Mouse (Mus musculus): ENCODE data around the gene Vmn1r188. TPM values are rescaled to one million over a fixed set of nuclear protein-coding genes. Genes with fewer than 3 reads are reported as not detected.
"Not testable (repeated sequence)": the region's sequence is repeated elsewhere in the genome, so short reads cannot be mapped to it uniquely, and the experiment has no call there.

Vmn1r188 gene
- polyA plus RNA-seq, 1 experiment from 2014 or later = not detected

- no peaks in the 10 kb centered on the region for H3K9me3 ChIP-seq
- no peaks in the 10 kb centered on the region for H3K36me3 ChIP-seq
- WGBS = 1% methylated on average over 13 of the region's 13 CpGs
- peaks cover 27% of the 10 kb centered on the region for H3K4me1 ChIP-seq
- H3K4me3 ChIP-seq = peak overlapping the region; percentile 46
- peak overlapping the region; percentile 96 for H3K27ac ChIP-seq
- H3K27me3 ChIP-seq = no peaks in the 10 kb centered on the region
- ATAC-seq (ENCODE audit: low FRiP score, low read depth) = no peak
- H3K9ac ChIP-seq = peak overlapping the region; percentile 72
- peak overlapping the region; percentile 88 for H3K4me2 ChIP-seq (replicated peaks)
Measured at GRCm38 (mm10) chr13:22041651-22042567, 42.3 kb upstream of the Vmn1r188 start.

- not testable (repeated sequence) for H3K27me3 ChIP-seq, H3K36me3 ChIP-seq, H3K9me3 ChIP-seq
- peak within 1 kb of the TSS; percentile 72 for H3K9ac ChIP-seq
- H3K4me3 ChIP-seq = peak within 1 kb of the TSS; percentile 46
- peak within 1 kb of the TSS; percentile 96 for H3K27ac ChIP-seq
- H3K4me2 ChIP-seq (replicated peaks) = peak within 1 kb of the TSS; percentile 88
- peak; percentile 90 for ATAC-seq (ENCODE audit: low FRiP score, low read depth)
- peaks cover 27% of the 10 kb centered on the region for H3K4me1 ChIP-seq
- under 1% methylated on average over 42 of the region's 80 CpGs for WGBS
Measured at GRCm38 (mm10) chr13:22042568-22043502, 41.4 kb upstream of the Vmn1r188 start, which contains the start of the genes Hist1h2ag and Hist1h2bj. Hist1h2ag (minus strand) TSS chr13:22042944. Hist1h2bj (plus strand) TSS chr13:22043214.

DNA sequence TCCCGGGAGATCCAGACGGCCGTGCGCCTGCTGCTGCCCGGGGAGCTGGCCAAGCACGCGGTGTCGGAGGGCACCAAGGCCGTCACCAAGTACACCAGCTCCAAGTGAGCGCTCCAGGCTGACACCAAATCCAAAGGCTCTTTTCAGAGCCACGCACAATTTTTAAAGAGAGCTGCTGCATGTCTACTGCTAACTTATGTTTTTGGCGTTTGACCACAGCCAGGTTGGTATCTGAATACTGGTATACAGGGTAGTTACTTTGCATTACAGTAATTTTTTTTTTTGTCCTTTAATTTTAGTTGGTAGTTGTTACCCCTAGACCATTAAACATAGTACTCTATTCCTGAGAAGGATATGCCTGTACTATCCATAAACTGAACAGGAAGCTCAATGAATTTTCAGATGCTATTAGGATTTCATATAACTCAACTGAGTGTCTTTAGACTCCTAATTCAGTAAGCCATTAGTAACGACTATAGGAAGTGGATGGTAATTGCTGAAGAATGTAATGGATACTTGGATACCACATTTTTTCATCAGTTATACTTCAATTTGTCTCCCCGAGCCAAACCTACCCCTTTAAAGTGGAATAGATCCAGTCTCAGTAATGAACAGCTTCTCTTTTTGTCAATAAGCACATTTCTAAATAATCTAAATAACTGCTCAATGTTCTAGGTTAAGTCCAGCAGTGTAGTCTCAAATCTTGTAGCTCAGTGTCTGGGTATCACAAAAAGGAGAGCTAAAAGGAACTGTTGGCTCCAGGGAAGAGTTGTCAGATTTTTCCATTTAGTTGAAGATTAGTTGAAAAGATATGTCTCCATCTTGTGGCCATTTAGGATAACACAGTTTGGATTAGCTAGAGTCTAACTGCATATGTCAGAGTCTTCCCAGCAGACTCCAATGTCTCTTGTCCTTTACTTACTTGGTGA, 40.5 kb upstream of the Vmn1r188 start:
- Histone ChIP-seq H3K4me3 (peak overlapping the region; percentile 43), H3K4me1 (peaks cover 27% of the 10 kb centered on the region), H3K4me2 (replicated peaks) (peak overlapping the region; percentile 88), H3K9ac (peak overlapping the region; percentile 62), H3K36me3 (no peaks in the 10 kb centered on the region), H3K27ac (peak overlapping the region; percentile 82), H3K27me3 (no peaks in the 10 kb centered on the region), H3K9me3 (no peaks in the 10 kb centered on the region)
- ATAC-seq (ENCODE audit: low FRiP score, low read depth) = 0 out of 2 replicates have a peak, but pooled peaks have one; percentile 2
- WGBS = 2% methylated on average over 10 of the region's 14 CpGs

DNA sequence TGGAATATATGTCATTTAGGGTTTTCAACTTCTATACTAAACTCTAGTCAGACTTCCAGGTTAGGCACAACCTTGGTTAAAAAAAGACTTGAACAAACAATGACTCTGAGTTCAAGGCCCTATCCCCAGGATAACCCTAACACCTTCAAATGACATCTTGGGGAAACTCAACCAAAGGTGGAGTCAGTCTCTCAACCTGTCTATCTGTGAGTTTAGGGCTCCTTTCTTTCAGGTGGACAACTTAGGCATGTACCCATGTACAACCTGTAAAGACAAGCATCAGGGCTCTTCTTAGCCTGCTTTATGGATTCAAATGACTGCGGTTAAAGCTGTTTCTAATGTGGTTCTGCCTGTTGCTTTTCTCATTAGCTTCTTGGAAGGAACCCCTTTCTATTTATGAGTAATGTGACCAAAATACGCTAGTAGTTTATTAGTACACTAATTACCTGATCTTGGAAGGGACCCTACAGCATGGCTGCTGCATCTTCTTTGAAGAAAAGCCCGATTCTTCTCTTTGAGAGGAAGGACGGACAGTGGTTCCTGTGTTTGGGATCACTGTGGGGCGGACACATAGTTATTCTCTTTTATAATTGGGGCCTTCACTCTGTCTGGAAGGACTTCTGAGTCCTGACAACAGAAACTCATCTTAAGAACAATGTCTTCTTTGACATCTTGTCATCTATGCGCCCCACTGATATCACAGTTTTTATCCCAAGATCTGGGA, 39.6 kb upstream of the Vmn1r188 start:
- Histone ChIP-seq H3K4me3 (peak overlapping the region; percentile 43), H3K27me3 (no peaks in the 10 kb centered on the region), H3K27ac (peak overlapping the region; percentile 49; the same call in 1 of the 2 replicates), H3K9ac (no peak overlapping the region), H3K4me1 (peaks cover 27% of the 10 kb centered on the region), H3K36me3 (no peaks in the 10 kb centered on the region), H3K9me3 (no peaks in the 10 kb centered on the region), H3K4me2 (replicated peaks) (peak overlapping the region; percentile 88)
- 87% methylated on average over 6 of the region's 6 CpGs for WGBS
- no peak for ATAC-seq (ENCODE audit: low FRiP score, low read depth)

DNA sequence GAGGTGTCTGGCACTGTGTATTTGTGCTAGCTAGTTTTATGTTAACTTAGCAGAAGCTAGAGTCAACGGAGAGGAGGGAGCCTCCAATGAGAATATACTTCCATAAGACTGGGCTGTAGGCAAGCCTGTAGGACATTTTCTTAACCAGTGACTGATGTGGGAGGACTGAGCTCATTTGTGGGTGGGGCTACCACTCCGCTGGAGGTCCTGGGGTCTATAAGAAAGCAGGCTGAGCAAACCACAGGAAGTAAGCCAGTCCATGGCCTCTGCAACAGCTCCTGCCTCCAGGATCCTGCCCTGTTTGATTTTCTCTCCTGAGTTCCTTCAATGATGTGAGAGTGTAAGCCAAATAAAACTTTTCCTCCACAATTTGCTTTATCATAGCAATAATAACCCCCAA, 38.9 kb upstream of the Vmn1r188 start:
- no peak overlapping the region for H3K27ac ChIP-seq
- 52% methylated on average over 2 of the region's 2 CpGs for WGBS
- no peaks in the 10 kb centered on the region for H3K9me3 ChIP-seq
- no peak overlapping the region for H3K9ac ChIP-seq
- no peaks in the 10 kb centered on the region for H3K36me3 ChIP-seq
- no peak overlapping the region for H3K4me3 ChIP-seq
- peaks cover 22% of the 10 kb centered on the region for H3K4me1 ChIP-seq
- ATAC-seq (ENCODE audit: low FRiP score, low read depth) = no peak
- H3K27me3 ChIP-seq = no peaks in the 10 kb centered on the region
- H3K4me2 ChIP-seq (replicated peaks) = no peak overlapping the region

DNA sequence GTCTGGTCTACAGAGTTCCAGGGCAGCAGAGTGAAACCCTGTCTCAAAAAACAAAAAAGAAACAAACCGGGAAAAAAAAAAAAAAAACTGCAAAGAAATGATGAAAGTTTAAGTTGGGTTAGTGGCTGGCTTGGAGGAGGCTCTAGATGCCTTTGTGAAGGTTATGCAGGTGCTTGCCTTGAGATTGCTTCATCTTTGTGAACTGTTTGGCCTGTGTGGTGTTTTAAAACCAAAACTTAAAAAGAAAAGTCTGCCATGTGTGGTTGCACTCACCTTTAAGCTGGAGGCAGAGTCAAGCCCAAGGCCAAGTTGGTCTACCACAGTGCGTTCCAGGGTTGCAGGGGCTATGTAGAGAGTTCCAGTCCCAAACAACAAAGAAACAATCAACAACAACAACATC, 35.2 kb upstream of the Vmn1r188 start:
- H3K27ac ChIP-seq = no peak overlapping the region; the same call in 1 of the 2 replicates
- WGBS = 80% methylated on average over 2 of the region's 2 CpGs

DNA sequence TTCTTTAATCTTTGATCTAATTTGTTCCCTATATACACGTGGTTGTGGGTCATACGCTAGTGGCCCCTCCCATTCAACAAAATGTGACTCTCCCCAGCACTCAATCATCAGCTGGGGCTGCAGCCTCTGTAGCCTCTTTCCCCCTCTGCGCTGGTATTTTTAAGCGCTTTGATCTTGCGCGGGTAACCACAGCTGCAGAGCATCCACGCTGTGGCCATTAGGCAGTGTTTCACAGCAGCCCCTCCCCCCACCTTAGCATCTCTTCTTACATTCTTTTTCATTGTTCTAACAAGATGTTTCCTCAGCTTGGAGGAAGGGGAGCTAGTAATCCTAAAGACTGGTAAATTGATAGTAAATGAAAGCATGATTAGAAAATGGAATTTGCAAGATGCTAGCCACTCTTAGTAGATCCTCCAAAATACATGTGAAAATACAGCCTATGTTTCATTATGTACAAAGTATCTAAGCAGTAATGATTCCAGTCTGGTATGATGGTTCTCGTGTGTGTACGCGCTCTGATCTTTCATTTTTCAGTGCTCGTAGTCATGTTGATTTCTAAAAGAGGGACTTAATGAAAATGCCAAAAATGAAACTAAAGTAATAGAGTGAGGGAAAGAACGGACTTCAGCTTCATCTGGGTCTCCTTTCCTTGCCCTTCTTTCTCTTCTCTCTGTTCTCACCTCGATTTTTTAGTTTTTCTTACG, 34.4 kb upstream of the Vmn1r188 start:
- H3K9me3 ChIP-seq = no peaks in the 10 kb centered on the region
- H3K4me3 ChIP-seq = peak overlapping the region; percentile 52
- ATAC-seq (ENCODE audit: low FRiP score, low read depth) = peak; percentile 37
- no peaks in the 10 kb centered on the region for H3K27me3 ChIP-seq
- peak overlapping the region; percentile 64 for H3K4me2 ChIP-seq (replicated peaks)
- WGBS = 1% methylated on average over 14 of the region's 14 CpGs
- peak overlapping the region; percentile 45 for H3K9ac ChIP-seq
- peak overlapping the region; percentile 75 for H3K27ac ChIP-seq
- no peaks in the 10 kb centered on the region for H3K36me3 ChIP-seq
- peaks cover 4% of the 10 kb centered on the region; the same call in 1 of the 2 replicates for H3K4me1 ChIP-seq

More for the DNA sequence above, 35.2 kb upstream of the Vmn1r188 start:
- no peak for ATAC-seq (ENCODE audit: low FRiP score, low read depth)
- H3K4me2 ChIP-seq (replicated peaks) = no peak overlapping the region
- H3K27me3 ChIP-seq = no peaks in the 10 kb centered on the region
- no peaks in the 10 kb centered on the region for H3K9me3 ChIP-seq
- H3K9ac ChIP-seq = no peak overlapping the region
- H3K4me1 ChIP-seq = peaks cover 10% of the 10 kb centered on the region; the same call in 1 of the 2 replicates
- H3K4me3 ChIP-seq = no peak overlapping the region
- no peaks in the 10 kb centered on the region for H3K36me3 ChIP-seq

- WGBS = under 1% methylated on average over 52 of the region's 52 CpGs
Measured at GRCm38 (mm10) chr13:22050591-22051522, 33.4 kb upstream of the Vmn1r188 start.

GRCm38 (mm10) chr13:22051523-22051859, 32.7 kb upstream of the Vmn1r188 start:
- 9% methylated on average over 5 of the region's 5 CpGs for WGBS
- peak overlapping the region; percentile 52 for H3K4me3 ChIP-seq
- no peaks in the 10 kb centered on the region for H3K36me3 ChIP-seq
- H3K9ac ChIP-seq = peak overlapping the region; percentile 69
- no peak for ATAC-seq (ENCODE audit: low FRiP score, low read depth)
- peak overlapping the region; percentile 64 for H3K4me2 ChIP-seq (replicated peaks)
- peaks cover 4% of the 10 kb centered on the region; the same call in 1 of the 2 replicates for H3K4me1 ChIP-seq
- H3K27me3 ChIP-seq = no peaks in the 10 kb centered on the region
- H3K9me3 ChIP-seq = no peaks in the 10 kb centered on the region
- H3K27ac ChIP-seq = peak overlapping the region; percentile 75; the same call in 1 of the 2 replicates

More at GRCm38 (mm10) chr13:22050591-22051522, 33.4 kb upstream of the Vmn1r188 start:
- peak overlapping the region; percentile 69 for H3K9ac ChIP-seq
- no peaks in the 10 kb centered on the region for H3K36me3 ChIP-seq
- peak overlapping the region; percentile 52 for H3K4me3 ChIP-seq
- H3K27me3 ChIP-seq = no peaks in the 10 kb centered on the region
- peak overlapping the region; percentile 75 for H3K27ac ChIP-seq
- H3K9me3 ChIP-seq = no peaks in the 10 kb centered on the region
- H3K4me1 ChIP-seq = peaks cover 4% of the 10 kb centered on the region; the same call in 1 of the 2 replicates
- ATAC-seq (ENCODE audit: low FRiP score, low read depth) = peak; percentile 93
- H3K4me2 ChIP-seq (replicated peaks) = peak overlapping the region; percentile 64

Measured in limb, embryonic 13.5 days (tissue).